Mouse (Mus musculus): ENCODE results near the gene Cacna1e. TPM values are rescaled to one million over a fixed set of nuclear protein-coding genes. Genes with fewer than 3 reads are reported as not detected.

The Cacna1e gene
- total RNA-seq, 2 experiments from 2014 or later: 2.1 to 3.8 TPM

GRCm38 (mm10) chr1:154663721-154664120, 220.6 kb downstream of the Cacna1e start:
- ATAC-seq (replicated peaks; ENCODE audit: low FRiP score, poor library complexity, severe bottlenecking): no peak

- no peak for ATAC-seq (replicated peaks; ENCODE audit: low FRiP score, poor library complexity, severe bottlenecking)
These were observed 222.3 kb downstream of the Cacna1e start for GRCm38 (mm10) chr1:154661977-154662376.

GRCm38 (mm10) chr1:154661221-154661864, 223.0 kb downstream of the Cacna1e start:
- ATAC-seq (replicated peaks; ENCODE audit: low FRiP score, poor library complexity, severe bottlenecking): no peak

- no peak for ATAC-seq (replicated peaks; ENCODE audit: low FRiP score, poor library complexity, severe bottlenecking)
These were observed 226.9 kb downstream of the Cacna1e start for GRCm38 (mm10) chr1:154657366-154657765.

GRCm38 (mm10) chr1:154653951-154654350, 230.3 kb downstream of the Cacna1e start:
- no peak for ATAC-seq (replicated peaks; ENCODE audit: low FRiP score, poor library complexity, severe bottlenecking)

- no peak for ATAC-seq (replicated peaks; ENCODE audit: low FRiP score, poor library complexity, severe bottlenecking)
These were observed 237.9 kb downstream of the Cacna1e start for GRCm38 (mm10) chr1:154646156-154646950.

GRCm38 (mm10) chr1:154637821-154638220, 246.5 kb downstream of the Cacna1e start:
- no peak for ATAC-seq (replicated peaks; ENCODE audit: low FRiP score, poor library complexity, severe bottlenecking)

- ATAC-seq (replicated peaks; ENCODE audit: low FRiP score, poor library complexity, severe bottlenecking): no peak
These were observed 248.5 kb downstream of the Cacna1e start for GRCm38 (mm10) chr1:154635766-154636165.

- no peak for ATAC-seq (replicated peaks; ENCODE audit: low FRiP score, poor library complexity, severe bottlenecking)
These were observed 251.4 kb downstream of the Cacna1e start for GRCm38 (mm10) chr1:154632886-154633285.

GRCm38 (mm10) chr1:154622666-154623653, 261.3 kb downstream of the Cacna1e start:
- ATAC-seq (replicated peaks; ENCODE audit: low FRiP score, poor library complexity, severe bottlenecking): no peak

- no peak for ATAC-seq (replicated peaks; ENCODE audit: low FRiP score, poor library complexity, severe bottlenecking)
These were observed 266.4 kb downstream of the Cacna1e start for GRCm38 (mm10) chr1:154617743-154618455.

GRCm38 (mm10) chr1:154615759-154616158, 268.5 kb downstream of the Cacna1e start:
- no peak for ATAC-seq (replicated peaks; ENCODE audit: low FRiP score, poor library complexity, severe bottlenecking)

- ATAC-seq (replicated peaks; ENCODE audit: low FRiP score, poor library complexity, severe bottlenecking): no peak
These were observed 275.8 kb downstream of the Cacna1e start for GRCm38 (mm10) chr1:154608516-154608915.

GRCm38 (mm10) chr1:154607406-154607805, 276.9 kb downstream of the Cacna1e start:
- no peak for ATAC-seq (replicated peaks; ENCODE audit: low FRiP score, poor library complexity, severe bottlenecking)

- ATAC-seq (replicated peaks; ENCODE audit: low FRiP score, poor library complexity, severe bottlenecking): no peak
These were observed 278.7 kb downstream of the Cacna1e start for GRCm38 (mm10) chr1:154605601-154606000.

GRCm38 (mm10) chr1:154603781-154604180, 280.5 kb downstream of the Cacna1e start:
- ATAC-seq (replicated peaks; ENCODE audit: low FRiP score, poor library complexity, severe bottlenecking): no peak

GRCm38 (mm10) chr1:154602531-154602930, 281.8 kb downstream of the Cacna1e start:
- no peak for ATAC-seq (replicated peaks; ENCODE audit: low FRiP score, poor library complexity, severe bottlenecking)

- ATAC-seq (replicated peaks; ENCODE audit: low FRiP score, poor library complexity, severe bottlenecking): no peak
These were observed 301.8 kb downstream of the Cacna1e start for GRCm38 (mm10) chr1:154582516-154582915.

- ATAC-seq (replicated peaks; ENCODE audit: low FRiP score, poor library complexity, severe bottlenecking): no peak
These were observed 304.4 kb downstream of the Cacna1e start for GRCm38 (mm10) chr1:154579929-154580328.
